Mouse (Mus musculus): ENCODE measurements around the gene Fdxacb1.

- TF ChIP-seq MAX (IDR thresholded peaks at IDR 0.05; ENCODE audit: low read depth): no peak
- no peak for TF ChIP-seq POLR2A (IDR thresholded peaks at IDR 0.05; ENCODE audit: insufficient read length, low read depth)
- TF ChIP-seq USF1 (IDR thresholded peaks at IDR 0.05; ENCODE audit: low read depth): no peak
- no peak for TF ChIP-seq REST (IDR thresholded peaks at IDR 0.05; ENCODE audit: insufficient read depth, insufficient read length)
Measured at GRCm38 (mm10) chr9:50763331-50763730, 4.7 kb upstream of the Fdxacb1 start.

Data from myocyte (in vitro differentiated cells).